Mouse (Mus musculus) forebrain, embryonic 14.5 days (tissue): ENCODE results near the gene Npff. TPM values are rescaled to one million over a fixed set of nuclear protein-coding genes. Genes with fewer than 3 reads are reported as not detected.

ENCODE experiments used
- ATAC-seq: fragments of 200-750 bp; cut with Nextera tagmentation; 2 replicates; pipeline ENCODE4 v1.8.0; 2017; ENCODE audit warnings: mild to moderate bottlenecking, moderate library complexity
- DNase-seq: peaks from one replicate; pipeline ENCODE4 v3.0.0-alpha.2; 2015; ENCODE audit warnings: low spot score
- H3K27ac ChIP-seq: fragments of 300-500 bp; sonication (generic); 2 replicates; pipeline ENCODE4 v1.5.1; 2014; ENCODE audit warnings: low read depth, mild to moderate bottlenecking, control low read depth, low read length, moderate library complexity
- H3K27me3 ChIP-seq: fragments of 300-500 bp; sonication (generic); replicated peaks from 2 replicates; pipeline ENCODE4 v1.6.1; 2014; ENCODE audit warnings: low read length, control low read depth, mixed read lengths; ENCODE audit not compliant: control insufficient read depth, insufficient read depth
- H3K36me3 ChIP-seq: fragments of 300-500 bp; sonication (generic); 2 replicates; pipeline ENCODE4 v1.6.1; 2014; ENCODE audit warnings: low read length, control low read depth; ENCODE audit not compliant: control insufficient read depth, insufficient read depth
- H3K4me1 ChIP-seq: fragments of 300-500 bp; sonication (generic); 2 replicates; pipeline ENCODE4 v1.6.1; 2014; ENCODE audit warnings: antibody characterized with exemption, low read length, control low read depth; ENCODE audit not compliant: control insufficient read depth, insufficient read depth
- H3K4me2 ChIP-seq: fragments of 300-500 bp; sonication (generic); 2 replicates; pipeline ENCODE4 v1.6.1; 2014; ENCODE audit warnings: mild to moderate bottlenecking, control low read depth, low read length
- H3K4me3 ChIP-seq: fragments of 300-500 bp; sonication (generic); 2 replicates; pipeline ENCODE4 v1.5.1; 2014; ENCODE audit warnings: low read depth, low read length, control low read depth
- H3K9ac ChIP-seq: fragments of 300-500 bp; sonication (generic); 2 replicates; pipeline ENCODE4 v1.6.1; 2014; ENCODE audit warnings: mild to moderate bottlenecking, low read length, control low read depth, moderate library complexity
- H3K9me3 ChIP-seq: fragments of 300-500 bp; sonication (generic); replicated peaks from 2 replicates; pipeline ENCODE4 v1.6.1; 2016; ENCODE audit warnings: low read length, control low read depth, mixed read lengths; ENCODE audit not compliant: control insufficient read depth
- WGBS: fragments of 180-500 bp; shearing (Covaris S2); extraction: QIAGEN DNeasy Blood & Tissue Kit; methylation state at CpG from one replicate; pipeline ENCODE4 v1.1.7; 2014; 5-methylcytosine and 5-hydroxymethylcytosine counted together
- polyA plus RNA-seq: library from polyadenylated mRNA; unstranded; fragments of >200 nt; fragmentation: Nextera tagmentation; extraction: Ambion mirVana; gene quantifications from 2 replicates; pipeline ENCODE4 v1.2.1, GENCODE M21; 2014

The Npff gene
- polyA plus RNA-seq, 1 experiment from 2014 or later: 1.3 TPM

DNA sequence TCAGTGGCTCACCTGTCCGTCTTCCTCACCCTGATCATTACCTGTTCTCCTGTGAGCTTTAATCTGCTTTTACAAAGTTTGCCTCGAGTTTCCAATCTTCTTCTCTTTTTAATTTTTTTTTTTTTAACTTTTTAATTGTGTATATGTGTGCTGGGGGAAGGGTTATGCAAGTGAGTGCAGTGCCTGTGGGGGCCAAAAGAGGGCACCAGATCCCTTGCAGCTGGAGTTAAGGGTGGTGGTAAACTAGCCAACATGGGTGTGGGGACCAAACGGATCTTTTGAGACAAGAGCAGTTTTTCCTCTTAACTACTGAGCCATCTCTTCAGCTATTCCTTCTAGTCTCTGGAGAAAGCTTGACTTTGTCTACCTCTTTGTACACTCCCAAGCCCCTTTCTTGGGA lies 3.2 kb upstream of the Npff start:
- Histone ChIP-seq H3K36me3 (peaks cover 67% of the 10 kb centered on the region), H3K27me3 (no peaks in the 10 kb centered on the region), H3K4me3 (no peak overlapping the region), H3K4me2 (no peak overlapping the region), H3K9me3 (no peaks in the 10 kb centered on the region), H3K27ac (no peak overlapping the region), H3K4me1 (no peaks in the 10 kb centered on the region), H3K9ac (no peak overlapping the region)
- 81% methylated on average over 3 of the region's 3 CpGs for WGBS
- DNase-seq (no peak), ATAC-seq (no peak)

DNA sequence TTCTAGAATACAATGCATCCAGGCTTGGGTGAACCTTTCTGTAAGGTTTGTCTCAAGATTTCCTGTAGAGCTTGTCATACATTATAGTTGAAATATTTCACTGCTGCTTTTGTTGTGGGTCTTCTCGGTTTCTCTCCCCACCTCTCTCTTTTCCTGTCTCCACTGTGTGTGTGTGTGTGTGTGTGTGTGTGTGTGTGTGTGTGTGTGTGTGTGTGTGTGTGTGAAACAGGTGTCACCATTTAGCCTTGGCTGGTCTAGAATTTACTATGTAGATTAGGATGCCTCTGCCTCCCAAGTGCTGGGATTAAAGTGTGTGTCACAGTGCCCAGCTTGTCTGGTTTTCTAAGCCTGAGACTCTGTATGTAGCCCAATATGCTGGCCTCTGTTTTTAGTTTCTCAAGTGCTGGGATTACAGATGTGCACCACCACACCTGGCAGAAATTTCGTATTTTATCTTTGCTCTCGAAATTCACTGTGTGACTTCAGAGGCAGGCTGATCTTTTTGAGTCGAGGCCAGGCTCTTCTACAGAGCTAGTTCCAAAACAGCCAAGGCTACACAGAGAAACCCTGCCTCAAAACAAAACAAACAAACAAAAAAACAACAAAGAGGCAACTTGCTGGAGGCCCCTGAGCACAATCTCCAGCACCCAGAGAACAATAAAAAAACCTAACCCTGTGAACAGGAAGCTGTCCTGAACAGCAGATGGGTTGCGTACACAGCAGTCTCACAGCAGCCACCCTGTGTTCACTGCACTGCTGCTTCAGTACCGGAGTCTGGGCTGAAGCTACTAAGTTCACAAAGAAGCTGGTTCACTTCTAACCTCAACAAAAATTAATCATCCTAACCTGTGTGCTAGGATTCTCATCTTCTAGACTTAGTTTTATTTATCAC lies 1.6 kb upstream of the Npff start:
- DNase-seq: no peak
- no peaks in the 10 kb centered on the region for H3K27me3 ChIP-seq
- 88% methylated on average over 6 of the region's 6 CpGs for WGBS
- H3K27ac ChIP-seq: no peak overlapping the region
- H3K9ac ChIP-seq: no peak overlapping the region
- ATAC-seq: no peak
- no peaks in the 10 kb centered on the region for H3K4me1 ChIP-seq
- no peak overlapping the region for H3K4me3 ChIP-seq
- no peak overlapping the region for H3K4me2 ChIP-seq
- H3K36me3 ChIP-seq: peaks cover 68% of the 10 kb centered on the region
- H3K9me3 ChIP-seq: no peaks in the 10 kb centered on the region

DNA sequence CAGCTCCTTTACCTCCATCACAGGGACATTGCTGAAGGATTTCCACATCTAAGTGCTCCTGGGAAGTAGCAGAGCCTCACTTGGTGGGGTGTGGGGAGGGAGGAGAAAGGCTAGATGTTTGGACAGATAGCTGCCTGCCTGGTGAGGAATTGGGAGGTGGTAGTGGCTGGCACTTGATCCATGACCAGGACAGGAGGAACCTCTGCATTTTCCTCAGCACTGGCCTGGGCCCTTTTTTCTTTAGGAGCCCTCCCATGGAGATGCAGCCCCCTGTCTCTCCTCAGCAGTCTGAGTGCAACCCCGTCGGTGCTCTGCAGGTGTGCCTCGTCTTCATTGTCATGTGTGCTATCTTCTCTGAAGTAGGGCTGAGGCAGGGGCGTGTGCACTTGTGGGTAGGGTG lies 3.3 kb downstream of the Npff start:
- no peak overlapping the region for H3K4me2 ChIP-seq

DNA sequence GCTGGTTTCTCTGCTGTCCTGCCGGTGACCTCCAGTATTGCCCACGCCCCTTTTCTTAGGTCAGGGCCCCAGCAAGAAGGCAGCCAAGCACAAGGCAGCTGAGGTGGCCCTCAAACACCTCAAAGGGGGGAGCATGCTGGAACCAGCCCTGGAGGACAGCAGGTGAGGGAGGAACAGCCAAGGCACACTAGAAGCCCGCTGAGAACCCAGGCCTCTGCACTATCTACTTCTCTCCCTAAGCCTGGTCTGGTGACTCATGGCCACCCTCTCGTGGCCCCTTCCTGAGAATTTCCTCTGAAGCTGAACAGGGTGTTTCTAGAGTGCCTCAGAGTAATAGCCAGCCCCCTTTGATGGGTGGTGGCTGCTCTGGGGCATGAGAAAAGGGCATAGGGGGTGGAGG lies 4.3 kb downstream of the Npff start:
- no peak for ATAC-seq
- H3K9me3 ChIP-seq: no peaks in the 10 kb centered on the region
- no peak overlapping the region for H3K4me2 ChIP-seq
- H3K4me1 ChIP-seq: peaks cover 7% of the 10 kb centered on the region
- H3K27ac ChIP-seq: no peak overlapping the region
- H3K4me3 ChIP-seq: no peak overlapping the region
- H3K27me3 ChIP-seq: no peaks in the 10 kb centered on the region
- peaks cover 36% of the 10 kb centered on the region for H3K36me3 ChIP-seq
- no peak for DNase-seq
- H3K9ac ChIP-seq: no peak overlapping the region
- 91% methylated on average over 4 of the region's 4 CpGs for WGBS

More for the DNA sequence above, 3.3 kb downstream of the Npff start:
- no peak for ATAC-seq
- 80% methylated on average over 4 of the region's 4 CpGs for WGBS
- Histone ChIP-seq H3K27ac (no peak overlapping the region), H3K4me1 (no peaks in the 10 kb centered on the region), H3K9ac (no peak overlapping the region), H3K9me3 (no peaks in the 10 kb centered on the region), H3K27me3 (no peaks in the 10 kb centered on the region), H3K36me3 (peaks cover 40% of the 10 kb centered on the region), H3K4me3 (no peak overlapping the region)
- no peak for DNase-seq

DNA sequence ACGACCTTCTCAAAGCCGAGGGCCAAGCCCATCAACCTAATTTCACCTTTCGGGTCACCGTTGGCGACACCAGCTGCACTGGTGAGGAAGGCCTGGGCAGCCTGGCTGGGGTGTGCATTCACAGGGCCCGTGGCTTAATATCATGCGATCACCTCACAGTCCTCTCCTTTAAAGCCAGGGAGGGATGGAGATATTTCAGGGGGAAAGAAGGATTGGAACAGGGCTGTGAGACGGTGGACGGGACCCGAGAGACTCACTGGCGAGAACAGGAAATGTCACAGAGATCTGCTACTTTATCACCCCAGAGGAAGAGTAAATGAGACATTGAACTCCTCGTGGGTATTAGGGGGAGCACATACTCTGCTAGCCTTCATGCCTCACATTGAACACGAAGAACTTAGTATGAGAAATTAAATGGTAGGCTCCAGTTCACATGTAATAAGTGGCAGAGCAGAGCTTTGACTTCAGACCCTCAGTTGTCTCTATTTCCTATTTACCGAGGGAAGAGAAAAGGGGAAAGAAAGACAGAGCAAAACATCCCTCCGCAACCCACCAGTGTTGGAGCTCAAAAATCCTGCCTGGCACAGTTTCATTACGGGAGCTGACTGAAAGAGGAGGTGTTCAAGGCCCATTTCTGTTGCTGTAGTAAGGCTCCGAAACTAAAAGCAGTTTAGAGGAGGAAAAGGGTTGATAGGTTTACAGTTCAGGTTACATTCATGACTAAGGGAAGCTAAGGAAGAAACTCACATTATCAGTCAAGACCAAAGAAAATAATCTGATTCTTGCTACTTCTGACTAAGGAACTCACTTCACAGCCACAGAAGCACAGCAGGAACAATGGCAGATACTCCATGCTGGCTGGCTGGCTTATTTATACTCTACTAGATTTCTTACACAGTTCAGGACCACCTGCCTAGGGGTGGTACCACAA lies 5.3 kb downstream of the Npff start:
- Histone ChIP-seq H3K9ac (peak overlapping the region; percentile 87), H3K4me3 (peak overlapping the region; percentile 75), H3K27ac (peak overlapping the region; percentile 99), H3K9me3 (no peaks in the 10 kb centered on the region), H3K4me2 (peak overlapping the region; percentile 61), H3K4me1 (peaks cover 16% of the 10 kb centered on the region), H3K36me3 (peaks cover 31% of the 10 kb centered on the region), H3K27me3 (no peaks in the 10 kb centered on the region)
- 77% methylated on average over 16 of the region's 17 CpGs for WGBS
- no peak for DNase-seq
- ATAC-seq: no peak

DNA sequence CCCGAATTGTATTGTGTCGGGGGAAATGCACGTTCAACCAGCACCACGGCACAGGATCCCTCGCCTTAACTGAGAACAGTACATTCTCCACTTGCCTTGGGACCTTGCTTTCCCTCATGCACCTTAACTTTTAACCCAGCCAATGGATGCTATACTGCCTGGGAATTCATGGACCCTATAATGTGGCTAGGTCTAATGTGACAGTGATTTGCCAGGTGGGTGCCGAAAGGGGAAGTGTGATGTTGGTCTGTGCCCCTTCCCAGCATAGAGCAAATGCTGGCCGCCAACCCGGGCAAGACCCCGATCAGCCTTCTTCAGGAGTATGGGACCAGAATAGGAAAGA lies 5.9 kb downstream of the Npff start:
- ATAC-seq (no peak), DNase-seq (no peak)
- peak overlapping the region; percentile 99 for H3K27ac ChIP-seq

DNA sequence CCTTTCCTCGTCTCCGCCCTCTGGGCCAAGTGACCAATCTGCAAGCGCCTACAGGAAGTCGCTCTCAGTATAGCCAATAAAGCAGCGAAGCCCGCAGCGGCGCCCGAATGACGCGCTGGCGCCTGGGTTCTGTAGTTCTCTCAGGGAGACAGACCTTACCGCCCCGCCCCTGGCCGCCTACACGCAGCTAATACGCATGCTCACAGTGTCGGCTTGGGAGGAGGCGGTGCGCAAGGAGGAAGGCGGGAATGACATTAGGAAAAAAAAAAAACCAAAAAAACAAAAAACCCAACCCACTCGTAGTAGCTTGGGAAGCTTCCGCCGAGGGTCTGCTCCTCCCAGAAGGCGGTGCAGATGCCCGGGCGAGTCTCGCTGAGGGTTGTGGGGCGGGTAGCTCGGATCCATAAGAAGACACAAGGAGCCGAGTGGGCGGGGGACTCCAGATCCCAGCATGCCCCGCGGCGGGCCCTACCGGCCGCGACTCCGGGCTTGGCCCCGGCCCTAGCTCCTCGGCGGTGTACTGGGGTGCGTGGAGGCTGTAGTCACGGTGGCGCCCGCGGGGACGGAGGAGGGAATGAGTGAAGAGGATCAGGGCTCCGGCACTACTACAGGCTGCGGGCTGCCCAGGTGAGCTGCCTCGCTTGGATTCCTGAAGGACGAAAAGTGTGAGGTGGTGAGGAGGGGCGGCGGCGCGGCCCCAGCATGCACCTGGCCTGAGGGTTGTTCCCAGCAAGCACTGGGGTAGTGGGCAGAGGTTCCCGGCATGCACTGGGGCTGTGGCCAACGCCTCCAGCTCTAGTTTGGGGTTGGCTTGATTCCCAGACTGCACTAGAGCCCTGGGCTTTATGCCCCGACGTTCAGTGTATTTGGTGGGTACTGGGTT lies 6.5 kb downstream of the Npff start, which contains the start of gene Tarbp2:
Tarbp2 (plus strand) TSS at position 217 of the 883 bp plus-strand sequence.
- Histone ChIP-seq H3K9me3 (no peaks in the 10 kb centered on the region), H3K9ac (peak within 1 kb of the TSS; percentile 87), H3K27me3 (no peaks in the 10 kb centered on the region), H3K4me2 (peak within 1 kb of the TSS; percentile 61), H3K27ac (peak within 1 kb of the TSS; percentile 99), H3K4me3 (peak within 1 kb of the TSS; percentile 75), H3K36me3 (peaks cover 21% of the 10 kb centered on the region), H3K4me1 (peaks cover 16% of the 10 kb centered on the region)
- WGBS: under 1% methylated on average over 60 of the region's 60 CpGs
- DNase-seq (peak; percentile 100), ATAC-seq (peak; percentile 91)

More for the DNA sequence above, 5.9 kb downstream of the Npff start:
- Histone ChIP-seq H3K9ac (peak overlapping the region; percentile 87), H3K27me3 (no peaks in the 10 kb centered on the region), H3K4me2 (peak overlapping the region; percentile 61), H3K4me3 (peak overlapping the region; percentile 75), H3K36me3 (peaks cover 24% of the 10 kb centered on the region), H3K9me3 (no peaks in the 10 kb centered on the region), H3K4me1 (peaks cover 16% of the 10 kb centered on the region)
- WGBS: 21% methylated on average over 9 of the region's 9 CpGs

DNA sequence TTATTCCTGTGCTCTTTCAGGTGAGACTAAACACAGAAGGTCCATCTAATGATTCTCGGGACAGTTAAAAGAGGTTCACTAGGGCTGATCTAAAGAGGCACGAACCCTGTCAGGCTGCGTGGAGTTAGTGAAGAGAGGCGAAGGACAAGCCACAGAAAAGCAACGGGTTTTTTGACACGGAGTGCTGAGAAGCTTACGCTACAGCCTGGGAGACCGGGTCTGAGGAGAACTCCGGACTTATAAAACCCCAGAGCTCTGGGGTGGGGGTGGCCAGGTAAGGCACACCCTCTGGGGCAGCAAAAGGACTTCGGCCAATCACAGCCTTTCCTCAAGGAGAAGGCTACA lies 7.1 kb downstream of the Npff start:
- Histone ChIP-seq H3K9me3 (no peaks in the 10 kb centered on the region), H3K4me2 (peak overlapping the region; percentile 61), H3K4me1 (peaks cover 16% of the 10 kb centered on the region), H3K9ac (peak overlapping the region; percentile 87; the same call in 1 of the 2 replicates), H3K27ac (peak overlapping the region; percentile 87), H3K36me3 (peaks cover 17% of the 10 kb centered on the region), H3K4me3 (peak overlapping the region; percentile 75), H3K27me3 (no peaks in the 10 kb centered on the region)
- no peak for DNase-seq
- no peak for ATAC-seq
- under 1% methylated on average over 10 of the region's 10 CpGs for WGBS
